Mouse (Mus musculus): ENCODE results near the gene Ccdc14.

- no peak for TF ChIP-seq CTCF (IDR thresholded peaks at IDR 0.05)
- TF ChIP-seq EP300 (IDR thresholded peaks at IDR 0.05) = no peak
These were observed 48.3 kb downstream of the Ccdc14 start for GRCm38 (mm10) chr16:34738656-34739233.

Data from lung, postnatal 0 days (tissue).